Mouse (Mus musculus): Measurements from ENCODE around the gene Ifna6.

Ifna6 gene

DNA sequence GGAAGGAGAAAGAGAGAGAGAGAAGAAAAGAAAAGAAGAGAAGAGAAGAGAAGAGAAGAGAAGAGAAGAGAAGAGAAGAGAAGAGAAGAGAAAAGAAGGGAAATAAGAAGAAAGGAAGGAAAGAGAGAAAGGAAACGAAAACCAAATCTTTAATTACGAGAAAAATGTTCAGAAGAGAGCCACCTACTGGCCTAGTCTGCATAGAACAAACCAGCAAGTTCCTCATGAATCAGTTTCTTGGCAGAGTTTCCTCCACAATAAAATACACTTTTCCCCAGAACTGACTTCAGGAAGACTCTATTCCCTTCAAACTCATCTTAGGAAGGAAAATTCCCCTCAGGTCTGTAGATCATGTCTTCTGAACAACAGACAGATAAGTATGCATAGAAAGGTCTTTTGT, 18.1 kb downstream of the Ifna6 start:
- DNase-seq (ENCODE audit: low read depth, low spot score) = no peak

DNA sequence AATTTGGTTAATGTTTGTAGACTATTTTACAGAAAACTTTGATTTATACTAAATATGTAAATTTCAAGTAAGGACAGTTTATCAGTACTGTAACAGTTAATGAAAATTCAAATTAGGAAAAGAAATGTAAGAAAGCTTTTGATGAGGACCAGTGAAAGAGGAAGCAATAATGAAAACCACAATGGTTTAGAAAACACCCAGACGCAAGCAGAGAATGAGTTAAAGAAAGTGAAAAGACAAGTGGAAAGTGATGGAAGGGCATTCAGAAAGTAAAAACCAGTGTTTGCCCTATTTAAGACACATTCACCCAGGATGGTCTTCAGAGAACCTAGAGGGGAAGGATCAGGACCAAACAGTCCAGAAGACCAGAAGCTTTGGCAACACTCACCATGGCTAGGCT, 22.5 kb downstream of the Ifna6 start, which contains the start of gene Ifna1:
Gene Ifna1 (plus strand): TSS at position 390 of the 400 bp plus-strand sequence.
- DNase-seq (ENCODE audit: low read depth, low spot score) = no peak

DNA sequence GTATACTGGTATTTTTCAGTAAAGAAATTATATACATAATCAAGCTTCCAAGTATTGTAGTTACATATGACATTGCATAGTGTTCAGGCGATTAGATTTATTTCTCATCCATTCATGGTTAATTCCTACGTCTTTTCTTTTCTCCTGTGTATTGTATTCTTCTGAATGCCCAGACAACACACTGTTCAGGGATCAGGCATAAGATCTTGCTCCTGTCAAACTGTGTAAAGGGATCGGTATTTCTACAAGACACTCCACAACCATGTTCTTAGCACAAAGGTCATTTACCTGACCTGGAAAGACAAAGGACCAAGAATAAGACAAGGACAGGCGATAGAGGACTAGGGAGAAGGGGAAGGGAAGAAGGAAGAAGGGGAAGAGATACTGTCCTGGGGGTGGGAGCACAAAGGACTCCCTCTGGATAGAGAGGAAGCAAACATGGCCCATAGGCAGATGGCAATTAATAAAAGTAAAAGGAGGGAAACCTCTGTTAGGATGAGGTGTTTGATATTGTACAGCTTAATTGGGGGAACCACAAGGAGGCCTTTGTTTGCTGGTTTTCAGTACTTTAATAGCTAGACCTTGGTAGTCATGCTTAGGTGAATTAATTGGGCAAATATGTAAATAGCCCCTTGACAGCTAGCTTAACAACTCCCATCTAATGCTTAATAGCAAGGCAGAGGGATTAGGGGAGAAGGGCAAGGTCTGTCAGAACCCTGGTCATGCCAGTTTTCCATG, 24.0 kb downstream of the Ifna6 start:
- no peak for DNase-seq (ENCODE audit: low read depth, low spot score)

DNA sequence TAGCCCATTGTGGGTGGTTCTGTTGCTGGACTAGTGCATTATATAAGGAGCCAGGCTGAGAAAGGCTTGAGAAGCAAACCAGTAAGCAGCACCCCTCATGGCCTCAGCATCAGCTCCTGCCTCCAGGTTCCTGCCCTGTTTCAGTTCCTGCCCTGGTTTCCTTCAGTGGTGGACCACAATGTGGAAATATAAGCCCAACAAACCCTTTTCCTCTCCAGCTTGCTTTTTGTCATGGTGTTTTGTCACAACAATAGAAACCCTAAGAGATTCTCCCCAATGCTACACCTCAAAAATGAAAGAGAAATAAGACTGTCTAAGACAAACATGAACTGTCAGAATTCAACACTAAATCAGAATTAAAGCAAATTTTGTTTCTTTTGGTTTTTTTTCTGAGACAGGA, 32.0 kb downstream of the Ifna6 start:
- no peak for DNase-seq (ENCODE audit: low read depth, low spot score)

DNA sequence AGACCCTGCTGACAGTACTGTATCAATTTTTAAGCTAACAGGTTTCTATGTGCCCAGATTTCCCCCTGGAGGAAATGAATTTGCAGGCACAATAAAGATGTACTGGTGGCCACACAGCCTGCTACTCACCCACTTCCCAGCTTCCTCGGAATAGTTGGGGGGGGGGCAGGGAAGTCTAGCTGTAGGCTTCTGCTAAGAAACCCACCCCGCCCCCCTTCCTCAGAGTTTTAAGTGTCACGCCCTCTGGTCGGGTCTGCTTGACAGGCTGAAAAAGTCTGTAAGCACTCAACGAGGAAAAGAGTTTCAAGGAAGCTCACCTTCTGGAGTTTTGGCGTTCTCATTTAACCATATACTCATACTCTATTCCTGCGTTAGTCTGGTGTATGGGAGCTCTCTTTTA, 36.1 kb downstream of the Ifna6 start:
- DNase-seq (ENCODE audit: low read depth, low spot score) = peak; percentile 72

DNA sequence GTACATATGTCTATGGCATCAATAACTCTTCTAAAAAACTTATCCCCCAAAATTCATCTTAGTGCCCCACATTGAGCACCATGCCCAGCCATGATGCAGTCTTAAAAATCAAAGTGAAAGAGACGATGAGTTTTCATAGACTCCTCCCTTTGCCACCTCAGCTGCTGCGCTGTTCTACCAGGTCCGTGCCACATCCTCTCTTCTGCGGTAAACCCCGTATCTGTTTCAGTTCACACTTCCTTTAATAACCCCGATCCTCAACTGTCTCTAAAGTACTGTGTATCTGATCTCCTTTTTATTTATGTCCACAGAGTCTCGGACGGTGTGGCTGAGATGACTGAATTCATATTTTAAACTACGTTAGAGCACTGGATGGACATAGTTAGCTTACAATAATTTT, 37.4 kb downstream of the Ifna6 start:
- DNase-seq (ENCODE audit: low read depth, low spot score) = no peak

DNA sequence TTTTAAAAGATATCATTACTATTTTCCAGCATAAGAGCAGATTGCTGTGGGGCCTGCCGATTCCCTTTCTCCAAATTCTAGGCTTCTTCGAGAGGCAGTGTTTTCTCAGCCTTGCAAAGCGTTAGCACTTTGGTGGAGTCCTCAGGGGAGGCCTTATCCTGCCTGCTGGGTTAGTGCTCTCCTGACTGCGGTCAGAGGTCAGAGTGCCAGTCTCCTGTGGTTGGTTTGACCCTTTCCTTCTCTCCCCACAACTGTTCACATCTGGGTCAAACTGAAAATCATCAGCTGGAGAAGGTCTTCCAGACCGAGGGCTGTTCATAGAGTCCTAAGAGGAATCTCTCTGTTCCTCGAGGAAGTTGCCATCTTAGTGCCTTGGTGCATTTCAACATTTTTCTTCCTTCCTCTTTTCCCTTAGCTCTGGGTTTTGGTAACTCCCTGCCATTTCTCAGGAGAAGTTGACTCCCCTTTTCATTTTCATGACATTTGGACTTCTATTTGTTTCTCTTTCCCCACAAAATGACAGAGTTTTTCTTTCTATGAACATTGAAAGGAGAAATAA, 37.9 kb downstream of the Ifna6 start:
- no peak for DNase-seq (ENCODE audit: low read depth, low spot score)

DNA sequence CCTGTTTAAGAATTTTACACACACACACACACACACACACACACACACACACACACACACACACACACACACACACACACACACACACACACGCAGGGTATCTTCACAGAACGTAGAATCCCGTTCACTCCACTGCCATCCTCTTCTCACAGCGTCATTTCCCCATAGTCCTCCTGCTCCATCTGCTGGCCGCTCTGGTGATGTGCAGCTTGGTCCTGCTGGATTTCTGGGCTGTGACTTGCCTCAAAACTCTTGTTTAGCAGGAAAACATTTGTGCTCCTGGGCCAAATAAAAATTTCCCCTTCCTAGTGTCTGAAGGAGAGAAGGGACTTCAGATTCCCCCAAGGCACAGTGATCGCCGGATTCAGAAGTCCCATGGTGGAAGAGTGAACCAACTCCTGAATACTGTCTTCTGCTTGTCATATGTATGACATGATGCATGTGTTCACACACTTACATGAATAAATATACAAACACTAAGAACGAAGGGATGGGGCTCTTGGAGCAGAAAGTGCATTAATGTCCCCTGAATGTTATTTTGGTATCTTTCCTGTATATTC, 40.2 kb downstream of the Ifna6 start:
- peak; percentile 79 for DNase-seq (ENCODE audit: low read depth, low spot score)

DNA sequence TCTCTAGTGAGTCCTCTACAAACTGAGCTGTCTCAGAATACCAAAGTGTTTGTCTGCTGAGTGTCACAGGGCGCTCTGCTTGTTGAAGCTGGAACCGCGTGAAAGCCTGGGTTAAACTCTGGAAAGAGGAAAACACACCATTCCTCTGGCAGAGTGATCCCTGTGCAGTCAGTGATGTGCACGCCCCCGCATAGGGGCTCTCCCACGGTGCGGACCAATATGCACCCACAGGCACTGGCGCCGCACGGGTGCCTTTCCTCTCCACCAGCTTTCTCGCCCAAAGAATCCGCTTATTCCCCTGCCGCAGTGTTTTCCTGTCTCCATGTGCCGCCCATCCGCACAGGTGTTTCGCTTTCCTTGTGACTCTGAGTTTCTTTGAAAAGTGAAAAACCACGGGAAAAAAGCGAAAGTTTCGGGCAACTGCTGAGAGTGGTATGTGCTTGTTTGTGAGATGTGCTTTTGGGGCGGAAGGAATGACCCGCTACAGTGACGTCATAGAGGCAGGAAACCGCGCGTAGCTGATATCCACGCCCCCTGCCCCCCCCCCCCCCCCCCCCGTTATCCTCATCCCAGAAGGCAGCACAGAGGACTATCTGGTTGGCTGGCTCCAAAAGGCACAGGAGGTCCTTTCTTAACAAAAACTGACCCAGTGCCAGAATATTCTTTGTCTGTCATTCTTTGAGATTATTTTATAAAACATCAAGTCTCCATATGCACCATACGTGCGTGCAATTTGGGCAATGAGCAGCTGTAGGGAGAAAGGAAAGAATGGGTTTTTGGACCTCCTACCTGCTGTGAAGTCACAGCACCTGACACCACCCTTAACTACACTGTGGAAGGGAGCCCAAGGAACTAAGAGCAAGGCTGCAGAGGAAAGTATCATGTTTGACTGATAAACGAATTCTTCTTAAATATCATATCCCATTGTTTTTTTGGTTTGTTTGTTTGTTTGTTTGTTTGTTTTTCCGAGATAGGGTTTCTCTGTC, 41.0 kb downstream of the Ifna6 start:
- DNase-seq (ENCODE audit: low read depth, low spot score) = peak; percentile 32

DNA sequence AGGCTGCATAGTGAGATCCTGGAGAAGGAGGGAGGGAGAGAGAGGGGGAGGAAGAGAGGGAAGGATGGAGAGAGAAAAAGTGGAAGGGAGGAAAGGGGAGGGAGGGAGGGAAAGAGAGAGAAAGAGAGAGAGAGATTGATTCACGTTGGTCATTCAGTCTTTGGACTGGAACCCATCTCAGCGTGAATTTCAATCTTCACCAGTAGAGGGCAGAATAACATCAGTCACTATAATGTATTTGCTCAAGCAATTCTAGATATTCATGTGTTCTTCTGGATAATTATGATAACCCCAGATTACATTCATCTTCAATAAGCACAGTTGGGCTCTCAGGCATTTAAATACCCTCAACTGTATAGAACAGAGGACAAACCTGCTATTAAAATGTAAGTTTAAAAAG, 45.5 kb downstream of the Ifna6 start:
- DNase-seq (ENCODE audit: low read depth, low spot score) = peak; percentile 18

DNA sequence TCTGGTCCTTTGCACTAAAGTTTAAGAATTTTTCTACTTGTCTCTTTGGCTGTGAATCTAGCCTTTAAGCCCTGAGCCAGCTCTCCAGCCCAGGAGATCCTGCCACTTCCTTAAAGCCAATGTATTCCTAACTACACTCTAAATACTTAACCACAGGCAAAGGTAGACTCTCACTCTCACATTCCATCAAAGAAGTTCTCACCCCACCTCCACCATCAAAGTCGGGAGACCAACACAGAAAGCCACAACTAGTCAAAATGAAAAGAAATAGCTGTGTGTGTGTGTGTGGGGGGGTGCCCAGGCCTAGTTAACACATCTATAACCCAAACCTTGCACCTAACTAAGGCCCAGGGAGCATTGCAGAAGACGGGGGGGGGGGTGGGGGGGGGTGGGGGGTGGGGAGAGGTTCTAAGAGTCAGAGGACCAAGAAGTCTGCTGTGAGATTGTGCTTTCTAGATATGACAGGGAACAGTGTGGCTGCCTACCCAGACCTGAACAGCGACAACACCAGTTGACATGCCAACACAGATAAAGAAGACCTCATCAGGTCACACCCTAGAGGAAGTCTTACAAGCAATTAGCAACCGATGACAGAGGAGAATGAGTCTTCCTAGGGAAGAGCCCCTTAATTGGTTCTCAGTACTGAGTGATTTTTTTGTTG, 48.3 kb downstream of the Ifna6 start:
- DNase-seq (ENCODE audit: low read depth, low spot score) = no peak

DNA sequence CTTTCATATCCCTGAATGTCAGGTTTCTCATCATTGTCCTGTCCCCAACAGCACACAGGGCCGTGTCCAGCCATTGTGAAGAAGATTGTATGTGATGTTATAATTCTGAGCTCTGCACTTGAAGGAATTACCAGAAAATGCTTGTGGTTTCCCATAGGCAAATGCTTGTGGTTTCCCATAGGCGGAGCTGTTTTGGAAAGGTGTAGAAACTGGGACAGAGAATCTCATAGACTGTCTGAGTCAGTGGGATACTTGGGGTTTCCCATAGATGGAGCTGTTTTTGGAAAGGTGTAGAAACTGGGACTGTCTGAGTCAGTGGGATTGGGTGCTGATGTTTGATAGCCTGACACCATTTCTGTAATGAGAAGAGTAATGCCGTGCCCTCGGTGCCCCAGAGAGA, 49.3 kb downstream of the Ifna6 start:
- peak; percentile 20 for DNase-seq (ENCODE audit: low read depth, low spot score)
